Mouse (Mus musculus): ENCODE results near the gene Inha. TPM values are rescaled to one million over a fixed set of nuclear protein-coding genes. Genes with fewer than 3 reads are reported as not detected.
A peak's percentile ranks its signal among the peaks of the same experiment; 100 is the strongest.

The Inha gene
- polyA plus RNA-seq, 1 experiment = 2.3 TPM

GRCm38 (mm10) chr1:75487405-75488161, 19.3 kb upstream of the Inha start:
- TF ChIP-seq GATA1 (IDR thresholded peaks at IDR 0.05; ENCODE audit: borderline replicate concordance, low read length) (no peak), FLI1 (IDR thresholded peaks at IDR 0.05; ENCODE audit: low read length) (no peak)
- H3K4me3 ChIP-seq (replicated peaks) = peak overlapping the region; percentile 89
- peaks cover 18% of the 10 kb centered on the region for H3K4me1 ChIP-seq
- no peaks in the 10 kb centered on the region for H3K36me3 ChIP-seq (replicated peaks; ENCODE audit: low read length)
- H3K27me3 ChIP-seq (replicated peaks) = peaks cover 99% of the 10 kb centered on the region
- H3K9me3 ChIP-seq = peaks cover 3% of the 10 kb centered on the region; the same call in 1 of the 2 replicates

GRCm38 (mm10) chr1:75490785-75491551, 15.9 kb upstream of the Inha start:
- Histone ChIP-seq H3K9me3 (no peaks in the 10 kb centered on the region), H3K4me3 (replicated peaks) (no peak overlapping the region), H3K4me1 (peaks cover 17% of the 10 kb centered on the region), H3K27me3 (replicated peaks) (peaks cover 90% of the 10 kb centered on the region), H3K36me3 (replicated peaks; ENCODE audit: low read length) (no peaks in the 10 kb centered on the region)
- TF ChIP-seq FLI1 (IDR thresholded peaks at IDR 0.05; ENCODE audit: low read length) (no peak), GATA1 (IDR thresholded peaks at IDR 0.05; ENCODE audit: borderline replicate concordance, low read length) (no peak)

GRCm38 (mm10) chr1:75492579-75493170, 14.2 kb upstream of the Inha start:
- Histone ChIP-seq H3K9me3 (no peaks in the 10 kb centered on the region), H3K4me3 (replicated peaks) (no peak overlapping the region), H3K4me1 (peaks cover 3% of the 10 kb centered on the region; the same call in 1 of the 2 replicates), H3K36me3 (replicated peaks; ENCODE audit: low read length) (peaks cover 7% of the 10 kb centered on the region), H3K27me3 (replicated peaks) (peaks cover 86% of the 10 kb centered on the region)
- TF ChIP-seq FLI1 (IDR thresholded peaks at IDR 0.05; ENCODE audit: low read length) (no peak), GATA1 (IDR thresholded peaks at IDR 0.05; ENCODE audit: borderline replicate concordance, low read length) (no peak)

- no peak for TF ChIP-seq FLI1 (IDR thresholded peaks at IDR 0.05; ENCODE audit: low read length)
- TF ChIP-seq GATA1 (IDR thresholded peaks at IDR 0.05; ENCODE audit: borderline replicate concordance, low read length) = no peak
Observed at GRCm38 (mm10) chr1:75494878-75495548, 11.9 kb upstream of the Inha start.

GRCm38 (mm10) chr1:75498897-75499296, 8.0 kb upstream of the Inha start:
- peaks cover 71% of the 10 kb centered on the region for H3K27me3 ChIP-seq (replicated peaks)
- no peaks in the 10 kb centered on the region for H3K4me1 ChIP-seq
- H3K9me3 ChIP-seq = no peaks in the 10 kb centered on the region

More at GRCm38 (mm10) chr1:75494878-75495548, 11.9 kb upstream of the Inha start:
- Histone ChIP-seq H3K4me3 (replicated peaks) (no peak overlapping the region), H3K36me3 (replicated peaks; ENCODE audit: low read length) (peaks cover 11% of the 10 kb centered on the region), H3K4me1 (no peaks in the 10 kb centered on the region), H3K27me3 (replicated peaks) (peaks cover 83% of the 10 kb centered on the region), H3K9me3 (no peaks in the 10 kb centered on the region)

GRCm38 (mm10) chr1:75499441-75499840, 7.4 kb upstream of the Inha start:
- no peaks in the 10 kb centered on the region for H3K9me3 ChIP-seq
- H3K27me3 ChIP-seq (replicated peaks) = peaks cover 77% of the 10 kb centered on the region
- no peak overlapping the region for H3K4me3 ChIP-seq (replicated peaks)
- peaks cover 25% of the 10 kb centered on the region for H3K36me3 ChIP-seq (replicated peaks; ENCODE audit: low read length)
- TF ChIP-seq GATA1 (IDR thresholded peaks at IDR 0.05; ENCODE audit: borderline replicate concordance, low read length) = no peak
- TF ChIP-seq FLI1 (IDR thresholded peaks at IDR 0.05; ENCODE audit: low read length) = no peak
- H3K4me1 ChIP-seq = no peaks in the 10 kb centered on the region

More at GRCm38 (mm10) chr1:75498897-75499296, 8.0 kb upstream of the Inha start:
- TF ChIP-seq GATA1 (IDR thresholded peaks at IDR 0.05; ENCODE audit: borderline replicate concordance, low read length) = no peak
- TF ChIP-seq FLI1 (IDR thresholded peaks at IDR 0.05; ENCODE audit: low read length) = no peak
- Histone ChIP-seq H3K36me3 (replicated peaks; ENCODE audit: low read length) (peaks cover 25% of the 10 kb centered on the region), H3K4me3 (replicated peaks) (no peak overlapping the region)

GRCm38 (mm10) chr1:75501905-75502304, 5.0 kb upstream of the Inha start:
- Histone ChIP-seq H3K27me3 (replicated peaks) (peaks cover 77% of the 10 kb centered on the region), H3K9me3 (no peaks in the 10 kb centered on the region), H3K4me3 (replicated peaks) (no peak overlapping the region), H3K4me1 (peaks cover 18% of the 10 kb centered on the region), H3K36me3 (replicated peaks; ENCODE audit: low read length) (peaks cover 22% of the 10 kb centered on the region)
- TF ChIP-seq FLI1 (IDR thresholded peaks at IDR 0.05; ENCODE audit: low read length) = no peak
- no peak for TF ChIP-seq GATA1 (IDR thresholded peaks at IDR 0.05; ENCODE audit: borderline replicate concordance, low read length)

- Histone ChIP-seq H3K4me3 (replicated peaks) (peak overlapping the region; percentile 50), H3K27me3 (replicated peaks) (peaks cover 82% of the 10 kb centered on the region)
- no peak for TF ChIP-seq FLI1 (IDR thresholded peaks at IDR 0.05; ENCODE audit: low read length)
- no peak for TF ChIP-seq GATA1 (IDR thresholded peaks at IDR 0.05; ENCODE audit: borderline replicate concordance, low read length)
Observed at GRCm38 (mm10) chr1:75502945-75503650, 3.8 kb upstream of the Inha start.

GRCm38 (mm10) chr1:75503651-75503980, 3.3 kb upstream of the Inha start:
- no peak for TF ChIP-seq FLI1 (IDR thresholded peaks at IDR 0.05; ENCODE audit: low read length)
- TF ChIP-seq GATA1 (IDR thresholded peaks at IDR 0.05; ENCODE audit: borderline replicate concordance, low read length) = no peak
- peaks cover 18% of the 10 kb centered on the region for H3K4me1 ChIP-seq
- H3K9me3 ChIP-seq = no peaks in the 10 kb centered on the region
- H3K4me3 ChIP-seq (replicated peaks) = peak overlapping the region; percentile 50
- peaks cover 18% of the 10 kb centered on the region for H3K36me3 ChIP-seq (replicated peaks; ENCODE audit: low read length)
- peaks cover 81% of the 10 kb centered on the region for H3K27me3 ChIP-seq (replicated peaks)

More at GRCm38 (mm10) chr1:75502945-75503650, 3.8 kb upstream of the Inha start:
- peaks cover 18% of the 10 kb centered on the region for H3K4me1 ChIP-seq
- H3K9me3 ChIP-seq = no peaks in the 10 kb centered on the region
- H3K36me3 ChIP-seq (replicated peaks; ENCODE audit: low read length) = peaks cover 18% of the 10 kb centered on the region

Measured in megakaryocyte, embryonic 14.5 days (primary cell).